Mouse (Mus musculus) limb, embryonic 14.5 days (tissue): ENCODE results near the gene Clcnka. TPM values are rescaled to one million over a fixed set of nuclear protein-coding genes. Genes with fewer than 3 reads are reported as not detected.

ENCODE experiments used
- ATAC-seq: fragments of 200-750 bp; cut with Nextera tagmentation; 2 replicates; pipeline ENCODE4 v1.8.0; 2017; ENCODE audit warnings: low read depth, moderate number of reproducible peaks, moderate TSS enrichment; ENCODE audit not compliant: low FRiP score
- DNase-seq: peaks from one replicate; pipeline ENCODE4 v3.0.0-alpha.2; 2015; ENCODE audit warnings: low spot score
- H3K27ac ChIP-seq: fragments of 300-500 bp; sonication (generic); replicated peaks from 2 replicates; pipeline ENCODE4 v1.5.1; 2014; ENCODE audit warnings: low read depth, mild to moderate bottlenecking, low read length, moderate library complexity, mixed read lengths
- H3K27me3 ChIP-seq: fragments of 300-500 bp; sonication (generic); 2 replicates; pipeline ENCODE4 v1.6.1; 2014; ENCODE audit warnings: low read length, mixed read lengths; ENCODE audit not compliant: control insufficient read depth, insufficient read depth
- H3K36me3 ChIP-seq: fragments of 300-500 bp; sonication (generic); 2 replicates; pipeline ENCODE4 v1.6.1; 2014; ENCODE audit warnings: mild to moderate bottlenecking, low read length, moderate library complexity, mixed read lengths; ENCODE audit not compliant: control insufficient read depth, insufficient read depth
- H3K4me1 ChIP-seq: fragments of 300-500 bp; sonication (generic); 2 replicates; pipeline ENCODE4 v1.6.1; 2014; ENCODE audit warnings: antibody characterized with exemption, low read length, mixed read lengths; ENCODE audit not compliant: control insufficient read depth, insufficient read depth
- H3K4me2 ChIP-seq: fragments of 300-500 bp; sonication (generic); replicated peaks from 2 replicates; pipeline ENCODE4 v1.6.1; 2014; ENCODE audit warnings: low read depth, mild to moderate bottlenecking, low read length, moderate library complexity; ENCODE audit not compliant: severe bottlenecking
- H3K4me3 ChIP-seq: fragments of 300-500 bp; sonication (generic); replicated peaks from 2 replicates; pipeline ENCODE4 v1.5.1; 2014; ENCODE audit warnings: low read length
- H3K9ac ChIP-seq: fragments of 300-500 bp; sonication (generic); 2 replicates; pipeline ENCODE4 v1.6.1; 2014; ENCODE audit warnings: mild to moderate bottlenecking, low read depth, low read length, moderate library complexity; ENCODE audit not compliant: severe bottlenecking
- H3K9me3 ChIP-seq: fragments of 300-500 bp; sonication (generic); 2 replicates; pipeline ENCODE4 v1.6.1; 2016; ENCODE audit warnings: low read length; ENCODE audit not compliant: control insufficient read depth
- POLR2A ChIP-seq: fragments of 200-500 bp; IDR thresholded peaks from 2 replicates; pipeline ENCODE4 v1.8.0; 2012; ENCODE audit warnings: inconsistent platforms, mild to moderate bottlenecking, moderate library complexity, borderline replicate concordance; ENCODE audit not compliant: insufficient read depth, insufficient read length; ENCODE audit errors: extremely low read depth
- WGBS: fragments of 180-500 bp; shearing (Covaris S2); extraction: QIAGEN DNeasy Blood & Tissue Kit; methylation state at CpG from one replicate; pipeline ENCODE4 v1.1.7; 2014; 5-methylcytosine and 5-hydroxymethylcytosine counted together
- polyA plus RNA-seq, 2 experiments: library from polyadenylated mRNA; depleted of rRNA in 1 of 2; stranded (reverse) in 1 of 2; unstranded in 1 of 2; fragments of >200 nt; fragmentation: Nextera tagmentation in 1 of 2; extraction: Ambion mirVana in 1 of 2; gene quantifications; 2 replicates each; pipeline versions ENCODE4 v1.2.1 to v1.2.3; 2012 to 2014

Gene Clcnka
- polyA plus RNA-seq, 2 experiments, result 0.61 to 0.75 TPM

- Histone ChIP-seq H3K9ac (no peak overlapping the region), H3K4me1 (peaks cover 5% of the 10 kb centered on the region; the same call in 1 of the 2 replicates), H3K4me2 (no peak overlapping the region), H3K36me3 (no peaks in the 10 kb centered on the region), H3K4me3 (no peak overlapping the region), H3K9me3 (no peaks in the 10 kb centered on the region), H3K27me3 (no peaks in the 10 kb centered on the region), H3K27ac (no peak overlapping the region)
- TF ChIP-seq POLR2A, result no peak
- ATAC-seq (no peak), DNase-seq (peak; percentile 62)
- WGBS, result 40% methylated on average over 9 of the region's 9 CpGs
These were observed 32.5 kb upstream of the Clcnka start for GRCm38 (mm10) chr4:141430997-141431396.

- 60% methylated on average over 9 of the region's 9 CpGs for WGBS
- Histone ChIP-seq H3K4me3 (no peak overlapping the region), H3K9me3 (no peaks in the 10 kb centered on the region), H3K4me2 (no peak overlapping the region), H3K27me3 (no peaks in the 10 kb centered on the region), H3K27ac (no peak overlapping the region), H3K4me1 (peaks cover 16% of the 10 kb centered on the region), H3K36me3 (no peaks in the 10 kb centered on the region), H3K9ac (no peak overlapping the region)
- DNase-seq, result no peak
- TF ChIP-seq POLR2A, result no peak
- ATAC-seq, result no peak
These were observed 31.3 kb upstream of the Clcnka start for GRCm38 (mm10) chr4:141429847-141430246.

- Histone ChIP-seq H3K36me3 (no peaks in the 10 kb centered on the region), H3K4me1 (peaks cover 18% of the 10 kb centered on the region), H3K4me2 (no peak overlapping the region), H3K27ac (no peak overlapping the region), H3K27me3 (no peaks in the 10 kb centered on the region), H3K9me3 (no peaks in the 10 kb centered on the region), H3K4me3 (no peak overlapping the region), H3K9ac (no peak overlapping the region)
- WGBS, result 79% methylated on average over 6 of the region's 6 CpGs
- DNase-seq (no peak), ATAC-seq (no peak)
- TF ChIP-seq POLR2A, result no peak
These were observed 30.9 kb upstream of the Clcnka start for GRCm38 (mm10) chr4:141429381-141429780.

- Histone ChIP-seq H3K36me3 (no peaks in the 10 kb centered on the region), H3K4me3 (no peak overlapping the region), H3K27me3 (no peaks in the 10 kb centered on the region), H3K4me1 (peaks cover 18% of the 10 kb centered on the region), H3K9me3 (no peaks in the 10 kb centered on the region), H3K27ac (no peak overlapping the region), H3K4me2 (no peak overlapping the region), H3K9ac (no peak overlapping the region)
- no peak for TF ChIP-seq POLR2A
- WGBS, result 84% methylated on average over 13 of the region's 13 CpGs
- ATAC-seq (no peak), DNase-seq (no peak)
These were observed 29.4 kb upstream of the Clcnka start for GRCm38 (mm10) chr4:141427921-141428320.

GRCm38 (mm10) chr4:141426796-141427745, 28.5 kb upstream of the Clcnka start:
- no peaks in the 10 kb centered on the region for H3K9me3 ChIP-seq
- H3K4me3 ChIP-seq, result no peak overlapping the region
- no peaks in the 10 kb centered on the region for H3K36me3 ChIP-seq
- no peaks in the 10 kb centered on the region for H3K27me3 ChIP-seq
- H3K9ac ChIP-seq, result no peak overlapping the region
- H3K4me2 ChIP-seq, result 0 out of 2 replicates have a peak overlapping the region, but pooled peaks have one; percentile 91
- no peak for ATAC-seq
- no peak for TF ChIP-seq POLR2A
- WGBS, result 77% methylated on average over 10 of the region's 10 CpGs
- no peak for DNase-seq
- no peak overlapping the region for H3K27ac ChIP-seq
- H3K4me1 ChIP-seq, result peaks cover 18% of the 10 kb centered on the region
